Mouse (Mus musculus) intestine, embryonic 16.5 days (tissue): ENCODE results near the gene Hecw2. TPM values are rescaled to one million over a fixed set of nuclear protein-coding genes. Genes with fewer than 3 reads are reported as not detected.

Experiments used
- ATAC-seq: fragments of 200-750 bp; cut with Nextera tagmentation; 2 replicates; pipeline ENCODE4 v1.8.0; 2017; ENCODE audit warnings: moderate TSS enrichment, moderate library complexity
- H3K27ac ChIP-seq: fragments of 300-500 bp; sonication (generic); 2 replicates; pipeline ENCODE4 v1.5.1; 2014; ENCODE audit warnings: mild to moderate bottlenecking, low read length
- H3K27me3 ChIP-seq: fragments of 300-500 bp; sonication (generic); replicated peaks from 2 replicates; pipeline ENCODE4 v1.6.1; 2014; ENCODE audit warnings: low read length, control low read depth, mixed read lengths; ENCODE audit not compliant: control insufficient read depth, insufficient read depth
- H3K36me3 ChIP-seq: fragments of 300-500 bp; sonication (generic); 2 replicates; pipeline ENCODE4 v1.6.1; 2014; ENCODE audit warnings: low read length, control low read depth; ENCODE audit not compliant: control insufficient read depth, insufficient read depth
- H3K4me1 ChIP-seq: fragments of 300-500 bp; sonication (generic); 2 replicates; pipeline ENCODE4 v1.6.1; 2014; ENCODE audit warnings: low read length, control low read depth, mixed read lengths; ENCODE audit not compliant: control insufficient read depth, insufficient read depth
- H3K4me2 ChIP-seq: fragments of 300-500 bp; sonication (generic); 2 replicates; pipeline ENCODE4 v1.6.1; 2014; ENCODE audit warnings: low read depth, low read length, control low read depth
- H3K4me3 ChIP-seq: fragments of 300-500 bp; sonication (generic); 2 replicates; pipeline ENCODE4 v1.5.1; 2014; ENCODE audit warnings: mild to moderate bottlenecking, low read length
- H3K9ac ChIP-seq: fragments of 300-500 bp; sonication (generic); 2 replicates; pipeline ENCODE4 v1.6.1; 2014; ENCODE audit warnings: low read depth, low read length
- H3K9me3 ChIP-seq: fragments of 300-500 bp; sonication (generic); 2 replicates; pipeline ENCODE4 v1.6.1; 2016; ENCODE audit warnings: low read length, control low read depth; ENCODE audit not compliant: control insufficient read depth
- WGBS: fragments of 180-500 bp; shearing (Covaris S2); extraction: QIAGEN DNeasy Blood & Tissue Kit; methylation state at CpG from one replicate; pipeline ENCODE4 v1.1.7; 2014; 5-methylcytosine and 5-hydroxymethylcytosine counted together
- polyA plus RNA-seq: library from polyadenylated mRNA; unstranded; fragments of >200 nt; fragmentation: Nextera tagmentation; extraction: Ambion mirVana; gene quantifications from 2 replicates; pipeline ENCODE4 v1.2.1, GENCODE M21; 2015

The Hecw2 gene
- polyA plus RNA-seq, 1 experiment from 2014 or later, result 0.83 TPM

DNA sequence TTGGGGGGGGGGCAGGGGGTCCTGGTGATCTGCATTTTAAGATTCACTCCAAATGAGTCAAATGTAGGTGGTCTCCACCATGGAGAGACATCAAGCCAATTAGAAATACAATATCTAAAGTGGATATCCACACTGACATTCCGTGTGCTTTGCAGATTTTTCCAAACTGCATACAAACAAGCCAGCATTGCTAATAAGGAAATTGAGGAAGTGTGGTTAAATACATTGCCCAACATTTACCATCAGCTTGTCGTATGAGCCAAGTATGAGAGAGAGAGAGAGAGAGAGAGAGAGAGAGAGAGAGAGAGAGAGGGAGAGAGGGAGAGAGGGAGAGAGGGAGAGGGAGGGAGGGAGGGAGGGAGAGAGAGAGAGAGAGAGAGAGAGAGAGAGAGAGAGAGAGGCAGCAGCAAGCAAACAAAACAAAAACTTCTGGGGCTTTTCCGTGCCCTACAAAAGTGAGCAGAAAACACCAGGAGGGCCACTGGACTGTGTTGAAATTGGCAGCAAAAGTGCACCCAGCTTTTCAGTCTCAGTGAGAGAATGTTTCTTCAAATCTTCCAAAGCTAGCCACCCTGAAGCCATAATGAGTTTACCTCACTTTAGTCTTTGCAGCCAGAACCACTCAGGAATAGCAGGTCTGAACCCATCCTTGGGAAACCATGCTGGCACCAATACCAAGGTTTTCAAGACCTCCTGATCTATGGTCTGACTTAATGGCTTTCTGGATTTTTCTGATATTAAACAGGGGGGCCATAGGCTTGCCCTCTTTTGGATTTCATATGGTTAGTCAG lies 376.7 kb downstream of the Hecw2 start:
- Histone ChIP-seq H3K4me3 (no peak overlapping the region), H3K4me1 (no peaks in the 10 kb centered on the region), H3K36me3 (no peaks in the 10 kb centered on the region), H3K9me3 (no peaks in the 10 kb centered on the region), H3K27ac (no peak overlapping the region), H3K9ac (no peak overlapping the region), H3K4me2 (no peak overlapping the region), H3K27me3 (no peaks in the 10 kb centered on the region)
- 50% methylated on average over 3 of the region's 3 CpGs for WGBS
- no peak for ATAC-seq

- ATAC-seq, result peak; percentile 62; the same call in 1 of the 2 replicates
- H3K9me3 ChIP-seq, result no peaks in the 10 kb centered on the region
- 76% methylated on average over 2 of the region's 2 CpGs for WGBS
- no peaks in the 10 kb centered on the region for H3K27me3 ChIP-seq
- no peak overlapping the region for H3K9ac ChIP-seq
- no peaks in the 10 kb centered on the region for H3K36me3 ChIP-seq
- H3K4me3 ChIP-seq, result no peak overlapping the region
- H3K4me1 ChIP-seq, result no peaks in the 10 kb centered on the region
- no peak overlapping the region for H3K27ac ChIP-seq
- H3K4me2 ChIP-seq, result no peak overlapping the region
Observed at GRCm38 (mm10) chr1:53816353-53816752, 378.6 kb downstream of the Hecw2 start.

- Histone ChIP-seq H3K36me3 (no peaks in the 10 kb centered on the region), H3K4me3 (no peak overlapping the region), H3K9ac (no peak overlapping the region), H3K27ac (no peak overlapping the region), H3K4me2 (no peak overlapping the region), H3K4me1 (no peaks in the 10 kb centered on the region), H3K9me3 (no peaks in the 10 kb centered on the region), H3K27me3 (no peaks in the 10 kb centered on the region)
- no peak for ATAC-seq
- 71% methylated on average over 2 of the region's 2 CpGs for WGBS
Observed at GRCm38 (mm10) chr1:53814077-53814705, 380.8 kb downstream of the Hecw2 start.

- ATAC-seq, result no peak
- H3K27me3 ChIP-seq, result no peaks in the 10 kb centered on the region
- H3K4me3 ChIP-seq, result no peak overlapping the region
- H3K27ac ChIP-seq, result no peak overlapping the region
- H3K9me3 ChIP-seq, result no peaks in the 10 kb centered on the region
- no peak overlapping the region for H3K4me2 ChIP-seq
- no peaks in the 10 kb centered on the region for H3K4me1 ChIP-seq
- no peaks in the 10 kb centered on the region for H3K36me3 ChIP-seq
- H3K9ac ChIP-seq, result no peak overlapping the region
- 86% methylated on average over 4 of the region's 4 CpGs for WGBS
Observed at GRCm38 (mm10) chr1:53811919-53812318, 383.0 kb downstream of the Hecw2 start.

DNA sequence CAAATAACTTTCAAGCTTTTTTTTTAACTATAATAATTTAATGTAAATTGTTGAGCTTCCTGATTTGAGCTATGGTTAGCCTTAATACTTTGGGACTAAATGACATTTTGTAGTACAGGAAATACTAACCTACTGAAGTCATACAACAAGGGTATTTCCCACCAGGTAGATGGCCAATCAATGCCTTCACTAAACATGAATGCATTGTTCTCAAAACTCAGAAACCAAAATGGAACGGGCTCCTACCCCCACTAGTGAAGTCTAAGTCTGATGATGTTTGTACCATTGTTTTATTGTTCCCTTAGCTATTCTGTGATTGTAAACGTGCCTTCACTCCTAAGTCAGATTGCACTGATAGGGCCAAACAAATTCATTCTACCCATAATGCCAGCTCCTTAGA lies 386.7 kb downstream of the Hecw2 start:
- Histone ChIP-seq H3K4me2 (no peak overlapping the region), H3K4me1 (no peaks in the 10 kb centered on the region), H3K9ac (no peak overlapping the region), H3K27me3 (no peaks in the 10 kb centered on the region), H3K27ac (no peak overlapping the region), H3K9me3 (no peaks in the 10 kb centered on the region), H3K36me3 (no peaks in the 10 kb centered on the region), H3K4me3 (no peak overlapping the region)
- WGBS, result 69% methylated on average over 2 of the region's 2 CpGs
- ATAC-seq, result no peak

- Histone ChIP-seq H3K27ac (no peak overlapping the region), H3K4me3 (no peak overlapping the region), H3K27me3 (no peaks in the 10 kb centered on the region), H3K9me3 (no peaks in the 10 kb centered on the region), H3K4me2 (no peak overlapping the region), H3K36me3 (no peaks in the 10 kb centered on the region), H3K9ac (no peak overlapping the region), H3K4me1 (0 out of 2 replicates have a peak, but pooled peaks cover 5% of the 10 kb centered on the region)
- 47% methylated on average over 3 of the region's 3 CpGs for WGBS
- peak; percentile 92 for ATAC-seq
Observed at GRCm38 (mm10) chr1:53797811-53798210, 397.2 kb downstream of the Hecw2 start.

DNA sequence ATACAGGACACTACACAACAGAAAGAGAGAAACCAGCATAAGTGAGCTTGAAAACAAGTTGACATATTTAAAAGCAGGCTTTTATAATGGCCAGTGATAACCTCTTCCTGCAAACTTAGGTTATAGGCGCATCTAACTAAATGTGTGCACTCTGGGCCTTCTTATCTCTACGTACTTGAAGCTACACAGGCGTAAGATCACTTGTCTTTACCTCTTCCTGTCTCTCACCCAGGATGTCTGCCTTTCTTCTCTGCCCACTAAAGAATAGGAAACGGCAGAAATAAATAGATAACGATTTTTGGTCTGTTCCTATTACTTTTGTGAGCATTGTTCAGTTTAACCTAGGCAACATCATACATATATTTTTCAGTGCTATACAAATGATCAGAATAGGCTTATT lies 397.9 kb downstream of the Hecw2 start:
- Histone ChIP-seq H3K27me3 (no peaks in the 10 kb centered on the region), H3K9me3 (no peaks in the 10 kb centered on the region), H3K4me2 (no peak overlapping the region), H3K4me1 (0 out of 2 replicates have a peak, but pooled peaks cover 5% of the 10 kb centered on the region), H3K27ac (no peak overlapping the region), H3K9ac (no peak overlapping the region), H3K36me3 (no peaks in the 10 kb centered on the region), H3K4me3 (no peak overlapping the region)
- 72% methylated on average over 5 of the region's 5 CpGs for WGBS
- no peak for ATAC-seq

DNA sequence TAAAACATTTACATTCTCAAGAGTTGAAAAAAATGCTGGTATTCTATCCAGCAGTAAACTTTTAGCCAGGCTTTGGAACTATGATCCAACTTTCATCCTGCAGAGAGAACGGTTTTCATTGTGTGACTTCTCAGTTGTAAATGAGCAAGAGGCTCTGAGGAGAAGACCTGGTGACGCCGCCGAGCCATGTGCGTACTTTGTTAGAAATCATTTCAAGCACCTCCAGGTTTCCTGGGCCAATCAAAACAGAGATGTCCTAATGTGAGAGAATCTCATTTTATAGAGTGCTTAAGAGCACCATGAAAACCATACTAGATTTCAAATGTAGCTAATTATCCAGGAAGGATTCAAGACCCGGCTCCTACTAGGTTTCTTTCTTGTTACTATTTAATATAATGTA lies 398.7 kb downstream of the Hecw2 start:
- Histone ChIP-seq H3K4me1 (0 out of 2 replicates have a peak, but pooled peaks cover 5% of the 10 kb centered on the region), H3K9me3 (no peaks in the 10 kb centered on the region), H3K27me3 (no peaks in the 10 kb centered on the region), H3K9ac (no peak overlapping the region), H3K36me3 (no peaks in the 10 kb centered on the region), H3K4me2 (no peak overlapping the region), H3K4me3 (no peak overlapping the region), H3K27ac (no peak overlapping the region)
- WGBS, result 87% methylated on average over 6 of the region's 6 CpGs
- no peak for ATAC-seq

DNA sequence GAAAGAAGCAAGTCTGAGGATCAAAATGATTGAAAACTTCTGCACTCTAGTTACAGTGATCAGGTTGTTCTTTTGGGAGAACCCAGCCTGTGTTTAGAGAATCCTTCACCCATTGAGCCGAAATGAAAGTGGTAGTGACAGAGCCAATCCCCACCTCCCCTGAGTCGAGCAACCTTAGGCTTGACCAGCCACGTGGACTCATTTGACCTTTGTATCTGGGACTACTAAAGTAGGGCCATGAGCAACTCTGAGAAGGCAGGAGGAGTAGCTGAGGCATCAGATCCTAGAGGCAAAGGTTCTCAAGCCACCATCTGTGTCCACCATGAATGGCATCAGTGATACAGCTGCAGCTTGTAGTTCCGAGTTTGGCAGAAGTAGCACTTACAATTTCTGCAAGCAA lies 399.4 kb downstream of the Hecw2 start:
- ATAC-seq, result no peak
- Histone ChIP-seq H3K4me1 (0 out of 2 replicates have a peak, but pooled peaks cover 5% of the 10 kb centered on the region), H3K27me3 (no peaks in the 10 kb centered on the region), H3K27ac (no peak overlapping the region), H3K4me2 (no peak overlapping the region), H3K9me3 (no peaks in the 10 kb centered on the region), H3K4me3 (no peak overlapping the region), H3K9ac (no peak overlapping the region), H3K36me3 (no peaks in the 10 kb centered on the region)
- WGBS, result 82% methylated on average over 4 of the region's 4 CpGs
